Mouse (Mus musculus) stomach, postnatal 0 days (tissue): ENCODE data around the gene Ppm1j. TPM values are rescaled to one million over a fixed set of nuclear protein-coding genes. Genes with fewer than 3 reads are reported as not detected.
"Not testable (repeated sequence)": the region's sequence is repeated elsewhere in the genome, so short reads cannot be mapped to it uniquely, and the experiment has no call there.

Source experiments
- ATAC-seq: fragments of 200-750 bp; cut with Nextera tagmentation; 2 replicates; pipeline ENCODE4 v1.8.0; 2017; ENCODE audit not compliant: low FRiP score, low TSS enrichment
- DNase-seq: peaks from one replicate; pipeline ENCODE4 v3.0.0-alpha.2; 2016; ENCODE audit warnings: low spot score
- H3K27ac ChIP-seq: fragments of 300-500 bp; sonication (generic); replicated peaks from 2 replicates; pipeline ENCODE4 v1.5.1; 2014; ENCODE audit warnings: mild to moderate bottlenecking, control low read depth
- H3K27me3 ChIP-seq: fragments of 300-500 bp; sonication (generic); 2 replicates; pipeline ENCODE4 v1.6.1; 2014; ENCODE audit warnings: low read length; ENCODE audit not compliant: control insufficient read depth, insufficient read depth
- H3K36me3 ChIP-seq: fragments of 300-500 bp; sonication (generic); 2 replicates; pipeline ENCODE4 v1.6.1; 2014; ENCODE audit warnings: low read length, mixed read lengths; ENCODE audit not compliant: control insufficient read depth, insufficient read depth
- H3K4me1 ChIP-seq: fragments of 300-500 bp; sonication (generic); replicated peaks from 2 replicates; pipeline ENCODE4 v1.6.1; 2014; ENCODE audit warnings: antibody characterized with exemption; ENCODE audit not compliant: control insufficient read depth, insufficient read depth
- H3K4me2 ChIP-seq: fragments of 300-500 bp; sonication (generic); replicated peaks from 2 replicates; pipeline ENCODE4 v1.6.1; 2014; ENCODE audit warnings: low read depth, mild to moderate bottlenecking, control low read depth, moderate library complexity
- H3K4me3 ChIP-seq: fragments of 300-500 bp; sonication (generic); 2 replicates; pipeline ENCODE4 v1.5.1; 2014; ENCODE audit warnings: low read depth, low read length, control low read depth
- H3K9ac ChIP-seq: fragments of 300-500 bp; sonication (generic); 2 replicates; pipeline ENCODE4 v1.6.1; 2014; ENCODE audit warnings: mild to moderate bottlenecking, low read length, control low read depth, mixed read lengths
- H3K9me3 ChIP-seq: fragments of 300-500 bp; sonication (generic); 2 replicates; pipeline ENCODE4 v1.6.1; 2016; ENCODE audit warnings: low read length; ENCODE audit not compliant: control insufficient read depth
- CTCF ChIP-seq: IDR thresholded peaks from 2 replicates; pipeline ENCODE4 v1.5.1; 2016; ENCODE audit warnings: antibody characterized with exemption, low read depth, mild to moderate bottlenecking, moderate library complexity
- EP300 ChIP-seq: optimal IDR thresholded peaks from 2 replicates; pipeline ENCODE3; 2016; ENCODE audit warnings: antibody characterized with exemption
- WGBS: fragments of 180-500 bp; shearing (Covaris S2); extraction: QIAGEN DNeasy Blood & Tissue Kit; methylation state at CpG from one replicate; pipeline ENCODE4 v1.1.7; 2014; 5-methylcytosine and 5-hydroxymethylcytosine counted together
- polyA plus RNA-seq: library from polyadenylated mRNA; unstranded; fragments of >200 nt; fragmentation: Nextera tagmentation; extraction: Ambion mirVana; gene quantifications from 2 replicates; pipeline ENCODE4 v1.2.1, GENCODE M21; 2015

Gene Ppm1j
- polyA plus RNA-seq, 1 experiment from 2014 or later: 2.4 TPM

GRCm38 (mm10) chr3:104752845-104753244 lies 28.0 kb upstream of the Ppm1j start:
- not testable (repeated sequence) for H3K27ac ChIP-seq, H3K27me3 ChIP-seq, H3K4me3 ChIP-seq, H3K4me2 ChIP-seq, H3K9me3 ChIP-seq, H3K4me1 ChIP-seq, H3K36me3 ChIP-seq, ATAC-seq, H3K9ac ChIP-seq
- 14% methylated on average over 21 of the region's 25 CpGs for WGBS
- TF ChIP-seq CTCF: peak; percentile 63
- DNase-seq: peak; percentile 52

- H3K27me3 ChIP-seq: no peaks in the 10 kb centered on the region
- no peak overlapping the region for H3K27ac ChIP-seq
- H3K4me2 ChIP-seq: peak overlapping the region; percentile 57
- peak overlapping the region; percentile 31 for H3K4me3 ChIP-seq
- no peaks in the 10 kb centered on the region for H3K36me3 ChIP-seq
- TF ChIP-seq EP300: no peak
- TF ChIP-seq CTCF: peak; percentile 85
- DNase-seq (peak; percentile 78), ATAC-seq (peak; percentile 69; the same call in 1 of the 2 replicates)
- H3K4me1 ChIP-seq: no peaks in the 10 kb centered on the region
- peak overlapping the region; percentile 38; the same call in 1 of the 2 replicates for H3K9ac ChIP-seq
- H3K9me3 ChIP-seq: no peaks in the 10 kb centered on the region
- WGBS: under 1% methylated on average over 27 of the region's 27 CpGs
These were observed 22.4 kb upstream of the Ppm1j start for GRCm38 (mm10) chr3:104758406-104758805.

- Histone ChIP-seq H3K4me2 (peak overlapping the region; percentile 57), H3K27ac (no peak overlapping the region), H3K36me3 (no peaks in the 10 kb centered on the region), H3K4me3 (peak overlapping the region; percentile 31), H3K27me3 (no peaks in the 10 kb centered on the region), H3K9ac (peak overlapping the region; percentile 38; the same call in 1 of the 2 replicates), H3K4me1 (no peaks in the 10 kb centered on the region), H3K9me3 (no peaks in the 10 kb centered on the region)
- ATAC-seq (no peak), DNase-seq (no peak)
- no peak for TF ChIP-seq CTCF
- no peak for TF ChIP-seq EP300
- WGBS: 25% methylated on average over 5 of the region's 5 CpGs
These were observed 22.0 kb upstream of the Ppm1j start for GRCm38 (mm10) chr3:104758869-104759268.

DNA sequence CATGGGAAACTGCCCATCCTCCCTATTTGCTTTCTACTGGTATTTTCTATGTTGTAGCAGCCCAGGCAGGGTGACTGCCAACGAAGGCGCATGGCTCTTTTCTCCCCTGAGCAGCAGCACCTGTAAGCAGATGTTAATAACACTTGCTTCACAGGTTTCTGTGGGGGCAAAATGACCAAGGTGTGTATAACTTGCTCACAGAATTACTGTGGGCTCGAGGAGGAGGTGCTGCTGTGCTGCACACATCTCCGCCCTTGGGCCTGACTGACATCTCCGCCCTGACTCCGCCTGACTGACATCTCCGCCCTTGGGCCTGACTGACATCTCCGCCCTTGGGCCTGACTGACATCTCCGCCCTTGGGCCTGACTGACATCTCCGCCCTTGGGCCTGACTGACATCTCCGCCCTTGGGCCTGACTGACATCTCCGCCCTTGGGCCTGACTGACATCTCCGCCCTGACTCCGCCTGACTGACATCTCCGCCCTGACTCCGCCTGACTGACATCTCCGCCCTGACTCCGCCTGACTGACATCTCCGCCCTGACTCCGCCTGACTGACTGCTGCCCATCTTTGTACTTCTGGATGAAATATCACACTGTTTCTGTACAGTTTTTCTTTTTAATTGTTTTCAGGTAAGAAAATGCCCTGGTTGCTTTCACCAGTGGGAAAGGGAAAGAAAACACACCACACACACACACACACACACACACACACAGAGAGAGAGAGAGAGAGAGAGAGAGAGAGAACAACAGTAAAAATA lies 18.6 kb upstream of the Ppm1j start:
- not testable (repeated sequence) for H3K27me3 ChIP-seq, H3K36me3 ChIP-seq, H3K9me3 ChIP-seq, H3K4me3 ChIP-seq, H3K9ac ChIP-seq, H3K4me1 ChIP-seq, H3K27ac ChIP-seq, H3K4me2 ChIP-seq, ATAC-seq
- peak; percentile 29 for DNase-seq
- WGBS: 22% methylated on average over 20 of the region's 20 CpGs

DNA sequence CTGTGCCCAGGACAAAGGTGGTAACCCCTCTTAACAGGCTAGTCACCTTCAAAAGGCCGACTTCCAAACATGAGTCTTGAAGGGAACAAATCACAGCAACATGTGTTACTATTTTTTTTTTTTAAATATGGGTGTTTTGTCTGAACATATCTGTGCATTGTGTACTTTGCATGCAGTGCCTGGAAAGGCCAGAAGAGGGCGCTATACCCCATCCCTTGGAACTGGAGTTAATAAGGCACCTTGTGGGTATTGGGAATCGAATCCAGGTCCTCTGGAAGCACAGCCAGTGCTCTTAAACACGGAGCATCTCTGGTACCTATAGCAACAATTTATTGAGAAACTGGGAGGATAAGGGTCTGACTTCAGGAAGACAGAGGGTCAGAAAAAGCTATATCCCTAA lies 15.8 kb upstream of the Ppm1j start:
- peak; percentile 55 for DNase-seq
- no peak overlapping the region for H3K9ac ChIP-seq

GRCm38 (mm10) chr3:104767141-104767540 lies 13.7 kb upstream of the Ppm1j start:
- 57% methylated on average over 2 of the region's 2 CpGs for WGBS
- DNase-seq: no peak
- ATAC-seq: no peak
- no peak overlapping the region for H3K4me3 ChIP-seq
- H3K4me2 ChIP-seq: no peak overlapping the region
- no peaks in the 10 kb centered on the region for H3K4me1 ChIP-seq
- no peaks in the 10 kb centered on the region for H3K27me3 ChIP-seq
- no peak overlapping the region for H3K27ac ChIP-seq
- H3K36me3 ChIP-seq: no peaks in the 10 kb centered on the region
- no peak overlapping the region for H3K9ac ChIP-seq
- TF ChIP-seq EP300: no peak
- no peak for TF ChIP-seq CTCF
- no peaks in the 10 kb centered on the region for H3K9me3 ChIP-seq

More for the DNA sequence above, 15.8 kb upstream of the Ppm1j start:
- Histone ChIP-seq H3K27ac (no peak overlapping the region), H3K4me1 (no peaks in the 10 kb centered on the region), H3K4me2 (no peak overlapping the region), H3K4me3 (no peak overlapping the region), H3K9me3 (no peaks in the 10 kb centered on the region), H3K27me3 (no peaks in the 10 kb centered on the region), H3K36me3 (no peaks in the 10 kb centered on the region)
- ATAC-seq: no peak
- 29% methylated on average over 4 of the region's 4 CpGs for WGBS
- TF ChIP-seq CTCF (peak; percentile 73), EP300 (no peak)
